ENCODE assay signal across 18 mouse cellular contexts in genomic region chr3:119419087-119419709, GRCm38 (mm10).
DNase-seq lines count a peak whose midpoint lies in the region; ATAC-seq and TF ChIP-seq lines count a peak whose summit lies in the region.
"Had no signal": no experiment of that assay in that cellular context is flagged by ENCODE, and none has a peak within 500 bp of the region (broad histone marks: within the 10 kb centered on the region; RNA-seq: fewer than 3 reads in every experiment).

No protein-coding gene starts in this region.

- H3K9me3 ChIP-seq in heart, embryonic 10.5 days = no peaks in the 10 kb centered on the region
- no peaks in the 10 kb centered on the region for H3K9me3 ChIP-seq in lung, postnatal 0 days (ENCODE audit: low read length)
- H3K9me3 ChIP-seq: neural tube, embryonic 12.5 days had no signal

- no peak overlapping the region for H3K9ac ChIP-seq in lung, postnatal 0 days (replicated peaks; ENCODE audit: low read depth)
- H3K9ac ChIP-seq: neural tube, embryonic 12.5 days had no signal

- 79% methylated on average over 9 of the region's 9 CpGs for WGBS in heart, embryonic 10.5 days
- 46% methylated on average over 9 of the region's 9 CpGs for WGBS in lung, postnatal 0 days

- intact Hi-C loops in left cerebral cortex, postnatal 36 days (cut with DNase I) = no loop called here

- H3K27me3 ChIP-seq in heart, embryonic 10.5 days (ENCODE audit: insufficient read depth, poor library complexity, severe bottlenecking) = no peaks in the 10 kb centered on the region
- H3K27me3 ChIP-seq in lung, postnatal 0 days (replicated peaks; ENCODE audit: insufficient read depth, low read length) = no peaks in the 10 kb centered on the region
- H3K27me3 ChIP-seq: CH12.LX; neural tube, embryonic 12.5 days; Patski had no signal

- DNase-seq in adrenal gland, adult 2 months = peak; percentile 17
- DNase-seq in adrenal gland, adult 8-10 months = no peak
- DNase-seq in heart, adult 11 months = peak; percentile 78
- no peak for DNase-seq in heart, embryonic 10.5 days (ENCODE audit: low spot score)
- peak; percentile 12 for DNase-seq in MN1 (ENCODE audit: low spot score)
- peak; percentile 6 to 10 for DNase-seq in left cerebral cortex, postnatal 36 days (ENCODE audit: low spot score in 2 of 2)
- DNase-seq in spleen, postnatal 14 days (ENCODE audit: low spot score in 2 of 2) = no peak
- no peak for DNase-seq in lung, postnatal 0 days (ENCODE audit: low spot score)
- DNase-seq: gastrocnemius, adult 2 months; heart, adult 2 months; heart, postnatal 10 days; lung, adult 18-20 months had no signal

- TF ChIP-seq CTCF in lung, postnatal 0 days (IDR thresholded peaks at IDR 0.05) = no peak

- ATAC-seq in lung, postnatal 0 days = no peak
- ATAC-seq: inflammation-experienced regulatory T-cells, adult 6 months; midbrain, embryonic 16.5 days; Patski had no signal

- H3K4me1 ChIP-seq in heart, embryonic 10.5 days = no peaks in the 10 kb centered on the region
- no peaks in the 10 kb centered on the region for H3K4me1 ChIP-seq in lung, postnatal 0 days (ENCODE audit: insufficient read depth, low read depth, low read length)
- H3K4me1 ChIP-seq: neural tube, embryonic 12.5 days had no signal

- no peaks in the 10 kb centered on the region for H3K36me3 ChIP-seq in heart, embryonic 10.5 days
- no peaks in the 10 kb centered on the region for H3K36me3 ChIP-seq in lung, postnatal 0 days (ENCODE audit: insufficient read depth, low read length)
- H3K36me3 ChIP-seq: neural tube, embryonic 12.5 days had no signal

- no peak overlapping the region for H3K4me2 ChIP-seq in lung, postnatal 0 days (replicated peaks; ENCODE audit: low read depth, low read length)
- H3K4me2 ChIP-seq: neural tube, embryonic 12.5 days had no signal

- TF ChIP-seq EP300 in lung, postnatal 0 days (IDR thresholded peaks at IDR 0.05) = no peak

- no peak overlapping the region for H3K4me3 ChIP-seq in heart, embryonic 10.5 days
- no peak overlapping the region for H3K4me3 ChIP-seq in lung, postnatal 0 days (ENCODE audit: low read depth, low read length)
- H3K4me3 ChIP-seq: gastrocnemius, adult 2 months; heart, adult 2 months; neural tube, embryonic 12.5 days had no signal

- H3K27ac ChIP-seq in heart, embryonic 10.5 days = no peak overlapping the region
- H3K27ac ChIP-seq in lung, postnatal 0 days (ENCODE audit: low read length) = no peak overlapping the region
- H3K27ac ChIP-seq: gastrocnemius, adult 2 months; heart, adult 2 months; macrophage; neural tube, embryonic 12.5 days had no signal

Comparison
In these comparisons a context has a peak if more than half of its experiments do, and no peak if none do; other contexts are left out.
1. DNase-seq: peak in adrenal gland, adult 2 months (single experiment), heart, adult 11 months (single experiment), MN1 (single experiment) and left cerebral cortex, postnatal 36 days (2 of 2); none in adrenal gland, adult 8-10 months (single experiment), heart, embryonic 10.5 days (single experiment), spleen, postnatal 14 days (0 of 2) and lung, postnatal 0 days (single experiment).